Mouse (Mus musculus) retina, postnatal 1 day (tissue): Measurements from ENCODE around the gene Vgll1.
A peak's percentile ranks its signal among the peaks of the same experiment; 100 is the strongest.

Experiments
- DNase-seq: peaks from one replicate; pipeline ENCODE4 v3.0.0-alpha.2; 2012

Gene Vgll1

DNA sequence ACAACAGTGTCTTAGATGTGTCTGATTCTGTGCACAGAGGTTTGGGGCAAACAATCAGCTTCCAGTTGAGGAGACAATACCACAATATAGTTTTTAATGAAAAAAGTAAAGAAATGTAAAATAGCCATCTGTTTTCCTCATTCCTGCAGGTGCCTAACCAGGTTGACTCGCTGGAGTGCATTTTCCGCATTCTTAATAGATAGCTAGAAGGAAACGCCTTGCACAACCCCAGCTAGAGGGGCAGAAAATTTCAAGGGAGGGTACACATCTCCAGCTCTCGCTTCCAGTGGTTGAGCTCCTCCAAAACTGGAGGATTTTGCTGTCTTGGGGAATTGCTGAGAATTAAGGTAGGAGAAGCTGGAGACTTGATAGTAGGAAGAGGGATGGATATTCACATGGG lies at the start of gene Vgll1:
Gene Vgll1, plus strand, starts transcription at position 301 of the 400 bp plus-strand sequence.
- no peak for DNase-seq

DNA sequence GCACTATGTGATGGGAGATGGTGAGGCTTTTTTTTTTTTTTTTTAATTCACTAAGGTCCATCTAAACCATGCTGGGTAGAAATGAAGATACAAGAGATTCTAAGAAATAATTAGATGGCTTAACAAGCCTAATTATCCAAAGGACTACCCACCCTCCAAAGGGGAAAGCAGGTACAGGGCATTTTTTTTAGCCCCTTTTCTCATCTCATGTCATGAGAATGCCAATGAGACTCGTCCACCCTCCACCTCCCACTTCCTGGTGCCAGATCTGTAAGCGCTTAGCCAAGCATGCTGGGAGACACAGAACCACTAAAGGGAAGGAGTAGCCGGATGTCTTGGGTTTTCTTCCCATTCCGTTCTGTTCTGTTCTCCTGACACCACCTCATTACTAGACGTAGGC lies 45.1 kb upstream of the Vgll1 start, which contains the start of gene Brs3:
Gene Brs3, plus strand, starts transcription at position 301 of the 400 bp plus-strand sequence.
- no peak for DNase-seq

GRCm38 (mm10) chrX:57043869-57044268 lies 44.0 kb upstream of the Vgll1 start:
- DNase-seq, result no peak

DNA sequence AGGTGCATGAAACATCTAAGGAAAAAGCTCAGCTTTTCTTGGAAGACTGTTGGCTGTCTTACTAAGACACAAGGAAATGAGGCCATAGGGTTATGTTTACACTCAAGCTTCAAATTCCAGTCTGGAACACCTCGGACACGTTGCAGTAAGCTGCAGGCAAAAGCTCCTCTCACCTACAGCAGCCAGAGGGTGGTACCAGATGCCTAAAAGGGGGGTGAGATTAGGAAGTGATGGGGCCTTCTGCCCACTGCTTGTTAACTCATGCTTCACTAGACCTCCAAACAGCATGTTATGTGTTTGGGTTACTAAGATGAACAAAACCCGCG lies 35.1 kb upstream of the Vgll1 start:
- no peak for DNase-seq

GRCm38 (mm10) chrX:57053174-57053992 lies 34.5 kb upstream of the Vgll1 start, which contains the start of gene Htatsf1:
Gene Htatsf1, plus strand, starts transcription at chrX:57053583.
- peak; percentile 91 for DNase-seq

DNA sequence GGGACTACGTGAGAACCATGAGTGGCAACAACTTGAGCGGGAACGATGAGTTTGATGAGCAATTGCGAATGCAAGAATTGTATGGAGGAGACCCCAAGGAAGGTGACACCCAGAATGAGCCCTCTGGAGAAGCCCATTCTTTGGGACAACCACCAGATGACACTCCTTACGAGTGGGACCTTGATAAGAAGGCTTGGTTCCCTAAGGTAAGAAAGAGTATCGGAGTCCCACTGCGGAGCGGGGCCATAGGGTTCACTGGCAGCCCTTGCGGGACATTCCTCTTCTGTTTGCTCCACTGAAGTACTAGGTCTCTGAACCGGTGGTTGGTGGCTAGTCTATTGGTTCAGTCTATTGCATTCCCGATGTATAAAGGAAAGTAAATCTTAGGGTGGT lies 33.9 kb upstream of the Vgll1 start:
- no peak for DNase-seq

- DNase-seq, result no peak
These were observed 6.4 kb upstream of the Vgll1 start for GRCm38 (mm10) chrX:57081496-57081895.

- DNase-seq, result no peak
These were observed 15.5 kb downstream of the Vgll1 start for GRCm38 (mm10) chrX:57103415-57103814.

GRCm38 (mm10) chrX:57106956-57107355 lies 19.1 kb downstream of the Vgll1 start:
- DNase-seq, result no peak

GRCm38 (mm10) chrX:57118143-57118542 lies 30.2 kb downstream of the Vgll1 start:
- no peak for DNase-seq

DNA sequence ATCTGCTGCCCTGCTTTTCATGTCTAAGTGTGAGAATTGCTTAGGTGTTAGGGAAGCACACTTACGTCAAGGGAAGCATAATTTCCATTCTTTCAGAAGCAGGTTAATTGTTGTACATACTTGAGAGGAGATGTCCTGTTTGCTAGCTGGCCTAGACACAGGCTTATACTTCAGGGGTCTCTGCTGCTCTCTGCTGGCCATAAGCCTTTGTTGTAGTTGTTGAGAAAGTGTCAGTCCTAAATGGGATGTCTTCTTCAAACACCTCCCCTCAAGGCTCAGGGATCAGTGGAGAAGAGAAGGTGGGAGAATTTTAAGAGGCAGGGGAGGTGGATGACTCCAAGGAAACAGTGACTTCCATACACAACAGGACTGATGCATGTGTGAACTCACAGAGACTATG lies 32.9 kb downstream of the Vgll1 start:
- DNase-seq, result peak; percentile 2

- no peak for DNase-seq
These were observed 42.7 kb downstream of the Vgll1 start for GRCm38 (mm10) chrX:57130633-57131032.

- no peak for DNase-seq
These were observed 49.7 kb downstream of the Vgll1 start for GRCm38 (mm10) chrX:57137627-57138026.

DNA sequence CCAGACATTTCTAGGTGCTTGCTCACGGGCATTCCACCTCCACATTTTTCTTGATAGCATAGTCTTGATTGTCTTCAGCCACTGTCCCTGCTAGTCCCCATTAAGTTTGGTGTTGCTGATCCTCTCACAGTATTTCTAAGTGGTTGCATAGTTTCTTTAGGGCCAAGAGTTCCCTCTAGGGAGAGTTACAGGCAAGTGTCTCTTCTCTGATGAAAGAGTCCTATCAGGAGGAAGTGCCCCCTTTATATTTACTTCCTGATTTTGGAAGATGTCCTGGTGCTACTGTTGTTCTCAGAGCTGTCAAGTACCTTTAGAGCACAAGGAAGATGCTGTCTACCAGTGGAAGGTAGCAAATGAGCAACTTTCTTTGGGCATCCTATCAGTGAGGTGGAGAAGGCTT lies 65.6 kb downstream of the Vgll1 start:
- DNase-seq, result no peak
